Mouse (Mus musculus): ENCODE measurements around the gene Snap25.

DNA sequence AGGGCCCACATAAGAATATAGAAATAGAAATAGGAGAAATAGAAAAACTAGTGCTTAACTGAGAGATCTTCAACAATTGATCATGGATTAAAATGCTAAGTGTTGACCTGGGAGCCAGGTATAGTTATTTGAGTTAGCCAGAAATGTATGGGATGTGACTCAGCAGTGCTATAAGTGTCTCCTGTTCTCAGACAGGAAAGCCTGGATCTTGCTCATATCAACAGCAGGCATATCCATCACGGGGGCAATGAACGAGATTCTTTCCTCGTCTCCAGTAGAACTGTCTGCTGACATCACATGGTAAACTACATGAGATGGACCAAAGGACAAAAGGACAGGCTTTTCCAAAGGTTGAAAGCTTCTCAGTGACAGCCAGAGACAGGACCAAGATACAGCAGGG lies 88.8 kb downstream of the Snap25 start:
- TF ChIP-seq CTCF (IDR thresholded peaks at IDR 0.05; ENCODE audit: low read depth) (no peak), EP300 (IDR thresholded peaks at IDR 0.05; ENCODE audit: low read depth) (no peak)

Measured in heart, postnatal 0 days (tissue).